Mouse (Mus musculus): ENCODE results near the gene Pfdn6. TPM values are rescaled to one million over a fixed set of nuclear protein-coding genes. Genes with fewer than 3 reads are reported as not detected.

Gene Pfdn6
- polyA plus RNA-seq, 1 experiment from 2014 or later: 145 TPM

DNA sequence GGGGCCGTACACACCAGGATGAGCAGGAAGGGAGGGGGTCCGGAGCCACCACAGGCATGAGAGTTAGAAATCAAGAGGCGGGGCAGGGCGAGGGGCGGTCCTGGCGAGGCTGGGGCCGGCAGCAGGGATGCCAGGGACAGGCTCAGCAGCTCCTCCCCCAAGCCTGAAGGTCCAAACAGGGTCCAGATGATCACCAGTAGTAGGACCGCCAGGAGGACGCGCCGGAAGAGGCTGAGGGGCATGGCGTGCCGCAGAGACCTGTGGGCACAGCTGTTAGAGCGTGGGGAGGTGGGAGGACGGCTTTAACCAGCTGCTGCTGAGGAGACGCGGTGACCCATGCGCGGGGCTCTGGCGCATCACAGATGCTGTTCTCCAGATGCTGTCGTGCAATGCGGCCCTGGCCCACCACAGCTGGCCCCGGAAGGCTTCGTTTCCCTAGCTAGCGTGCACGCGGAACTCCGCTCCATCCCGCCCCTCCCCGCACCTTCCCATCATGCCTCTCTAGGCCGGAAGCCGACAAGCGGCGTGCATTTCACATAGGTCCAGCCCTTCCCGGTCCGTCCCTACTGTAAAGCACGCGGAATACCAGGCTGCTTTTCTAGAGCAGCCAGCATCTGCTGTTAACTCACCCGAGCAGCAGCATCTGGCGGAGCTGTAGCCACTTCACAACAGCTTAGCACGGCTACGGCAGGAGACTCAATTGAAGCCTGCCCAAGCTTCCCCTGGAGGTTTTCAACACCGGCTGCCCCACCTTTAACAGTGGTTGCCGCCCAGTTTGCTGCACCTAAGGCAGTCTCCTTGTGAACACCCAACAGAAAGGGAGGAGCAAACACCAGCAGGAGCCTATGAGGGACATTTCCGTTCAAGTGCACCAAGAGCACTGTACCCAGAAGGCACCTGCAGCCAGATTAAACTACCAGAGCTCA lies 11.1 kb upstream of the Pfdn6 start, which contains the start of gene B3galt4:
Gene B3galt4 (minus strand): TSS at position 468 of the 926 bp plus-strand sequence.
- H3K9me3 ChIP-seq (ENCODE audit: low read depth, low read length): no peaks in the 10 kb centered on the region
- H3K4me2 ChIP-seq: peak within 1 kb of the TSS; percentile 100
- peak; percentile 83 for ATAC-seq (ENCODE audit: insufficient read depth)
- under 1% methylated on average over 45 of the region's 45 CpGs for WGBS
- H3K4me1 ChIP-seq (ENCODE audit: insufficient read depth): peaks cover 24% of the 10 kb centered on the region; the same call in 1 of the 2 replicates
- H3K36me3 ChIP-seq (ENCODE audit: insufficient read depth): peaks cover 66% of the 10 kb centered on the region
- peak within 1 kb of the TSS; percentile 99 for H3K9ac ChIP-seq
- H3K4me3 ChIP-seq (ENCODE audit: low read depth, low read length): peak within 1 kb of the TSS; percentile 40
- peak; percentile 21; the same call in 1 of the 2 replicates for TF ChIP-seq CTCF (IDR thresholded peaks at IDR 0.05; ENCODE audit: low read depth)
- DNase-seq: peak; percentile 92
- peak within 1 kb of the TSS; percentile 85 for H3K27ac ChIP-seq (ENCODE audit: low read depth)
- H3K27me3 ChIP-seq (ENCODE audit: insufficient read depth, low read length): no peaks in the 10 kb centered on the region

DNA sequence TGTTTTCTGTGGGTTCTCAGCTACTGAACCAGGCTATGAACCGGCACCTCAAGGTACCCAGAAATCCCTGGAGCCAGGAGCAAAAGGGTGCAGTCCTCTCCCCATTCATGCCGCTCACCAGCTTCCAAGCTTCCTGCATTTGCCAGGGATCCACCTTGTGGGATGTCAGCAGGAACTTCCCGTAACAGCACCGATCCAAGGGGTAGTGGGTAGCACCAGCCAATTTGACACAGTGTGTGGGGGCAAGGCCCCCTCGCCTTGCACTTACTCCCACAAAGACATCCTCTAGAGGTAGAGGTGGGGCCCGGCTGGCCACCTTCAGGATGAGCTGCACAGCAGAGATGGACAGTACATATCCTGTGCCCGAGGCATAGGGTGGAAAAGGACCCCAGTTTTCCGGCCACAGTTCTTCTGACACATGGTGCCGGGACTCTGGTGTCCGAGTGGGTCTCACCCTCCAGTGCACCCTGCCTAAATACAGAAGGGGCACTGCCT lies 10.0 kb upstream of the Pfdn6 start:
- Histone ChIP-seq H3K27ac (ENCODE audit: low read depth) (0 out of 2 replicates have a peak overlapping the region, but pooled peaks have one; percentile 85), H3K4me3 (ENCODE audit: low read depth, low read length) (peak overlapping the region; percentile 40), H3K27me3 (ENCODE audit: insufficient read depth, low read length) (no peaks in the 10 kb centered on the region), H3K4me1 (ENCODE audit: insufficient read depth) (peaks cover 24% of the 10 kb centered on the region; the same call in 1 of the 2 replicates), H3K9ac (peak overlapping the region; percentile 53; the same call in 1 of the 2 replicates), H3K9me3 (ENCODE audit: low read depth, low read length) (no peaks in the 10 kb centered on the region), H3K4me2 (peak overlapping the region; percentile 100), H3K36me3 (ENCODE audit: insufficient read depth) (peaks cover 67% of the 10 kb centered on the region)
- WGBS: 72% methylated on average over 10 of the region's 10 CpGs
- TF ChIP-seq CTCF (IDR thresholded peaks at IDR 0.05; ENCODE audit: low read depth): no peak
- ATAC-seq (ENCODE audit: insufficient read depth): no peak
- DNase-seq: no peak

DNA sequence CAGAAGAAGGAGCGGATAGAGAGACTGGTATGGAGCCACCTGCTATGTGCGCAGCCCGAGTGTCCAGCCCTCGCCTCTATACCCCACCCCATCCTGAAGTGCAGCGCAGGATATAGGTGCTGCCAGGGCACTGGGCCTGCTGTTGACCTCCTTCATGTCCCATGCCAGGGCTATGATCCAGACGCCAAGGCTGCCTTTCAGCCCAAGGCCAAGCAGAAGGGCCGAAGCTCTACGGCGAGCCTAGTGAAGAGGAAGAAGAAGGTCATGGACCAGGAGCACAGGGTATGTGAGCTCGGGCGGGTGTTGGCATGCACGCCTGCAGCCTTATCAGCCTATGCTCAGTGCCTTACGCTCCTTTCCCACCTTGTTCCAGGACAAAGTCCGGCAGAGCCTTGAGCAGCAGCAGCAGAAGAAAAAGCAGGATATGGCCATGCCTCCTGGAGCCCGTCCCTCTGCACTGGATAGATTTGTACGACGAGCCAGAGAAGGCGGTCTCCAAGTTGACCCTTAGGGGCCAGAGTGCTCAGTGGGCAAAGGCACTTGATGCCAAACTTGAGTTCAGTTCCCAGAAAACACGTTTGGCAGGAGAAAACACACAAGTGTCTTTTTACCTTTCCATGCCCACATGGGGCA lies 8.9 kb upstream of the Pfdn6 start:
- TF ChIP-seq CTCF (IDR thresholded peaks at IDR 0.05; ENCODE audit: low read depth): no peak
- DNase-seq: no peak
- 84% methylated on average over 19 of the region's 19 CpGs for WGBS
- no peaks in the 10 kb centered on the region for H3K27me3 ChIP-seq (ENCODE audit: insufficient read depth, low read length)
- H3K27ac ChIP-seq (ENCODE audit: low read depth): no peak overlapping the region
- H3K4me2 ChIP-seq: no peak overlapping the region
- H3K9me3 ChIP-seq (ENCODE audit: low read depth, low read length): no peaks in the 10 kb centered on the region
- ATAC-seq (ENCODE audit: insufficient read depth): no peak
- peaks cover 70% of the 10 kb centered on the region for H3K36me3 ChIP-seq (ENCODE audit: insufficient read depth)
- H3K9ac ChIP-seq: no peak overlapping the region
- peaks cover 18% of the 10 kb centered on the region; the same call in 1 of the 2 replicates for H3K4me1 ChIP-seq (ENCODE audit: insufficient read depth)
- H3K4me3 ChIP-seq (ENCODE audit: low read depth, low read length): no peak overlapping the region

DNA sequence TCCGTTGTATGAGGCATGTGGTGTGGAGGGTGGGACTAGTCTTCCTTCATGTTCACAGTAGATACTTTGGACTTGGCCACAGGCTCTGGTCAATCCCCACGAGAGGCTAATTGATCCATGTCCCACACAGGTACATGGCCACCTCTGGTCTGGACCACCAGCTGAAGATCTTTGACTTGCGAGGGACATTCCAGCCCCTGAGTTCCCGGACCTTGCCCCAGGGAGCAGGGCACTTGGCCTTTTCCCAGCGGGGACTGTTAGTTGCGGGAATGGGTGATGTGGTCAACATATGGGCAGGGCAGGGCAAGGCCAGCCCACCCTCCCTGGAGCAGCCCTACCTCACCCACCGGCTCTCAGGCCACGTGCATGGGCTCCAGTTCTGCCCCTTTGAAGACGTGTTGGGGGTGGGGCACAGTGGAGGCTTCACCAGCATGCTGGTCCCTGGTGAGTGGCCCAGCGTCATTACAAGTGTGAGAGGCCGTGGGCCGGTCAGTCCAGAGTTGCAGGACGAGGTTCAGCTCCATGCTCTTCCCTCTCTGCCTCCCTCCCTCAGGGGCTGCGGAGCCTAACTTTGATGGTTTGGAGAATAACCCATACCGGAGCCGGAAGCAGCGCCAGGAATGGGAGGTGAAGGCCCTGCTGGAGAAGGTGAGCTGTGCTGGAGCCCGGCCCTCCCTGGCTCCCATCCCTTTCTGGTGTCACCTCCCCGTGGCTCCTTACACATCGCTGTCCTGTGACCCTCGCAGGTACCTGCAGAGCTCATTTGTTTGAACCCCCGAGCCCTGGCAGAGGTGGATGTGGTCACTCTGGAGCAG lies 8.2 kb upstream of the Pfdn6 start:
- DNase-seq (no peak), ATAC-seq (ENCODE audit: insufficient read depth) (no peak)
- no peak for TF ChIP-seq CTCF (IDR thresholded peaks at IDR 0.05; ENCODE audit: low read depth)
- H3K9ac ChIP-seq: no peak overlapping the region
- H3K27ac ChIP-seq (ENCODE audit: low read depth): no peak overlapping the region
- H3K27me3 ChIP-seq (ENCODE audit: insufficient read depth, low read length): no peaks in the 10 kb centered on the region
- H3K4me3 ChIP-seq (ENCODE audit: low read depth, low read length): no peak overlapping the region
- H3K4me1 ChIP-seq (ENCODE audit: insufficient read depth): peaks cover 13% of the 10 kb centered on the region; the same call in 1 of the 2 replicates
- H3K9me3 ChIP-seq (ENCODE audit: low read depth, low read length): no peaks in the 10 kb centered on the region
- peaks cover 70% of the 10 kb centered on the region for H3K36me3 ChIP-seq (ENCODE audit: insufficient read depth)
- 84% methylated on average over 22 of the region's 22 CpGs for WGBS
- no peak overlapping the region for H3K4me2 ChIP-seq

DNA sequence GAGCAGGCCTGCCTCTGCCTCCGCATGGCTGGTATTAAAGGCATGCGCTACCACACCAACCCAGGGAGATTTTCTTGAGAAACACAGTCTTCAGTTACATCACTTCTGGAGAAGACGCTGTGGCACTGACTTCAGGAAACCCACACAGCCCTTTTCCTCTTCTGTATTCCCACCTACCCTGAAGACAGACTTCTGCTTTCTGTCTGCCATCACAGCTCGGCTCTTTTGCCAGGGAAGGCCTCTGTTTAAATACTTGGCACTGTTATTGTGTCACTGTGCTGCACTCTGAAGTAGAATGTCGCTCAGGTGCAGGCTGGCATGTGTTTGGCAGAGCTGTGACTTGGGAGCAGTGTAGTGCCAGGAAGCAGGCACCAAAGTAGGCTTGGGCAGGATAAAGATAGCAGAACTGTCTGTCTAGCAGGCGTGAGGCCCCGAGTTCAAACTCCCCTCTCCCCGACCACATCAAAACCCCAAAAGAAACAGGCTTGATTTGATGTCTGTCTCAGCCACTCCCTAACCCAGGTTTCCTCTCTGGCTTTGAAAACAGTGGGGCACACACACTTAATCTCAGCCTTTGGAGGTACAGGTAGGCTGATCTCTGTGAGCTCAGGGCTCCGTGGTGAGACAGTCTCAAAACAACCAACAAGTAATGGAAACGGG lies 7.4 kb upstream of the Pfdn6 start:
- Histone ChIP-seq H3K4me3 (ENCODE audit: low read depth, low read length) (no peak overlapping the region), H3K4me1 (ENCODE audit: insufficient read depth) (0 out of 2 replicates have a peak, but pooled peaks cover 8% of the 10 kb centered on the region), H3K27me3 (ENCODE audit: insufficient read depth, low read length) (no peaks in the 10 kb centered on the region), H3K9ac (no peak overlapping the region), H3K9me3 (ENCODE audit: low read depth, low read length) (no peaks in the 10 kb centered on the region), H3K27ac (ENCODE audit: low read depth) (no peak overlapping the region), H3K4me2 (no peak overlapping the region), H3K36me3 (ENCODE audit: insufficient read depth) (peaks cover 69% of the 10 kb centered on the region)
- no peak for TF ChIP-seq CTCF (IDR thresholded peaks at IDR 0.05; ENCODE audit: low read depth)
- DNase-seq: no peak
- WGBS: 87% methylated on average over 10 of the region's 10 CpGs
- ATAC-seq (ENCODE audit: insufficient read depth): no peak

DNA sequence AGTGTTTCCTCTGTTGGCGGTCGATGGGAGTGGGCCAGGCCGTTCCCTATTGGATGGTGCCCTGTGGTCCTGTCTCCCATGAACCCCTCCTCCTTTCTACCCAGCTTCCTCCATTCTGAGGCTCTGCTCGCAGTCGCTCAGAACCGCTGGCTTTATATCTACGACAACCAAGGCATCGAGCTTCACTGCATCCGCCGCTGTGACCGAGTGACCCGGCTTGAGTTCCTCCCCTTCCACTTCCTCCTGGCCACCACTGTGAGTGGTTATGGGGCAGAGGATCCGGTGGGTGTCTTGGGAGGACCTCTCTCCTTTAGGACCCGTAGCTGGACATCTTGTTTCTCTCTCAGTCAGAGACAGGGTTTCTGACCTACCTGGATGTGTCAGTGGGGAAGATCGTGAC lies 3.3 kb upstream of the Pfdn6 start:
- H3K27me3 ChIP-seq (ENCODE audit: insufficient read depth, low read length): no peaks in the 10 kb centered on the region
- no peak overlapping the region for H3K4me3 ChIP-seq (ENCODE audit: low read depth, low read length)
- DNase-seq: no peak
- H3K4me1 ChIP-seq (ENCODE audit: insufficient read depth): no peaks in the 10 kb centered on the region
- no peak overlapping the region for H3K4me2 ChIP-seq
- no peak overlapping the region for H3K27ac ChIP-seq (ENCODE audit: low read depth)
- H3K36me3 ChIP-seq (ENCODE audit: insufficient read depth): peaks cover 48% of the 10 kb centered on the region
- H3K9me3 ChIP-seq (ENCODE audit: low read depth, low read length): no peaks in the 10 kb centered on the region
- ATAC-seq (ENCODE audit: insufficient read depth): no peak
- no peak overlapping the region for H3K9ac ChIP-seq
- WGBS: 93% methylated on average over 15 of the region's 15 CpGs
- TF ChIP-seq CTCF (IDR thresholded peaks at IDR 0.05; ENCODE audit: low read depth): no peak

Measured in lung, embryonic 14.5 days (tissue).